Mouse (Mus musculus): ENCODE measurements around the gene Gnao1.

GRCm38 (mm10) chr8:93984731-93985130, 175.0 kb downstream of the Gnao1 start:
- TF ChIP-seq CTCF (IDR thresholded peaks at IDR 0.05; ENCODE audit: low read depth) (no peak), EP300 (IDR thresholded peaks at IDR 0.05; ENCODE audit: low read depth) (no peak)
